Mouse (Mus musculus): Measurements from ENCODE around the gene Psmd13.

Gene Psmd13

GRCm38 (mm10) chr7:140907697-140908096, 25.9 kb downstream of the Psmd13 start:
- DNase-seq (ENCODE audit: low spot score): no peak

- DNase-seq (ENCODE audit: low spot score): no peak
These were observed 26.4 kb downstream of the Psmd13 start for GRCm38 (mm10) chr7:140908181-140908580.

GRCm38 (mm10) chr7:140908634-140909107, 26.9 kb downstream of the Psmd13 start:
- no peak for DNase-seq (ENCODE audit: low spot score)

GRCm38 (mm10) chr7:140912293-140912692, 30.5 kb downstream of the Psmd13 start:
- no peak for DNase-seq (ENCODE audit: low spot score)

DNA sequence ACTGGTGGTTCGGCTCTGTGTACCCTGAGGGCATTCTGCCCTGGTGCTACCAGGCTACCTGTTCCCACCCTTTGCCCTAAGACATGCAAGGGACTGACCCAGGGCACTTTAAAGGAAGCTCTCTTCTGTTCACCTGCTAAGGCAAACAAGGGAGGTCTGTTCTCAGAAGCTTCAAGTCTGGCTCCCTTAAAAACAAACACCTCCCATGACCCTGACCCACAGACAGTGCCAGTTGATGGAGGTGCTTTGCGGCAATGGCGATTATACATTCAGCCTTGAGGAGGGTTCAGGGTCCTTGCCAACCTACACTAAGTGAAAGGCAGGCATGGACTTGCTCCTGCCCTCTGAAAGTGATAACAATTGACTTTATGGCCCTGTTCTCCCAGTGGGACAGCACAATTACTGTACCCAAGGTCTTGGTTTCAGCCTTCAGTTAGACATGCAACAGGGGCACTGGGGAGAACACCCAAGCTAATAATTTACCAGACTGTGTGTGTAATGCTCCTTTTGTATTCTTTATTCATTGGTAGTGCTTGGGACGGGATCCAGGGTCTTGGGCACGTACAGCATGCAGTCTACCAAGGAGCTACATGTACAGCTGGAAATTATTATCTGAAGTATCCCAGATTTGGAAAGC, 31.2 kb downstream of the Psmd13 start:
- no peak for DNase-seq (ENCODE audit: low spot score)

- no peak for DNase-seq (ENCODE audit: low spot score)
These were observed 32.4 kb downstream of the Psmd13 start for GRCm38 (mm10) chr7:140914031-140914690.

DNA sequence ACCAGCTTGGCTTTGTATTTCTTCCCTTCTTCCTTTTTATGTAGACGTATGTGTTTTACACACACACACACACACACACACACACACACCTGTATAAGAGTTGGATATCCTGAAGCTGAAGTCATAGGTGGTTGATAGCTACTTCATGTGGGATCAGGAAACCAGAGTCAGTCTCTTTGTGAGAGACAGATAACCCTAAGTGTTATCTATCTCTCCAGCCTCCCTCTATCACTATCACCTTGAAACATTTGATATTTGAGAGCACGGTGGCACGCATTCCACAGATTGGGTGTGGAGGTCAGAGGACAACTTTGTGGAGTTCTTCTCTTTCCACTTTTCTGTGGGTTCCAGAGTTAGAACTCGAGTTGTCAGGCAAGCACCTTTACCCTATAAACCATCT, 38.1 kb downstream of the Psmd13 start:
- DNase-seq (ENCODE audit: low spot score): no peak

GRCm38 (mm10) chr7:140920418-140921029, 38.8 kb downstream of the Psmd13 start, which contains the start of gene Nlrp6:
Gene Nlrp6, plus strand, starts transcription at chr7:140920902.
- no peak for DNase-seq (ENCODE audit: low spot score)

GRCm38 (mm10) chr7:140921225-140921975, 39.6 kb downstream of the Psmd13 start:
- no peak for DNase-seq (ENCODE audit: low spot score)

DNA sequence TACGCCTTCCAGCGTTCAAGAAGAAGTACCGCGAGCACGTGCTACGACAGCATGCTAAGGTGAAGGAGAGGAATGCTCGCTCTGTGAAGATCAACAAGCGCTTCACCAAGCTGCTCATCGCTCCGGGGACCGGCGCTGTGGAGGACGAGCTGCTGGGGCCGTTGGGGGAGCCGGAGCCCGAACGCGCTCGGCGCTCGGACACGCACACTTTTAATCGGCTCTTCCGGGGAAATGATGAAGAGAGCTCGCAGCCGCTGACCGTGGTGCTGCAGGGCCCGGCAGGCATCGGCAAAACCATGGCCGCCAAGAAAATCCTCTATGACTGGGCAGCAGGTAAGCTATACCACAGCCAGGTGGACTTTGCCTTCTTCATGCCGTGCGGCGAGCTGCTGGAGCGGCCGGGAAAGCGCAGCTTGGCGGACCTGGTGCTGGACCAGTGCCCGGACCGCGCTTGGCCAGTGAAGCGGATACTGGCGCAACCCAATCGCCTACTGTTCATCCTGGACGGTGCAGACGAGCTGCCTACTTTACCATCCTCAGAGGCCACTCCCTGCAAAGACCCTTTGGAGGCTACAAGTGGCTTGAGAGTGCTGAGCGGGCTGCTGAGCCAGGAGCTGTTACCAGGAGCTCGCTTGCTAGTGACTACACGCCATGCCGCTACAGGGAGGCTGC, 40.8 kb downstream of the Psmd13 start:
- no peak for DNase-seq (ENCODE audit: low spot score)

DNA sequence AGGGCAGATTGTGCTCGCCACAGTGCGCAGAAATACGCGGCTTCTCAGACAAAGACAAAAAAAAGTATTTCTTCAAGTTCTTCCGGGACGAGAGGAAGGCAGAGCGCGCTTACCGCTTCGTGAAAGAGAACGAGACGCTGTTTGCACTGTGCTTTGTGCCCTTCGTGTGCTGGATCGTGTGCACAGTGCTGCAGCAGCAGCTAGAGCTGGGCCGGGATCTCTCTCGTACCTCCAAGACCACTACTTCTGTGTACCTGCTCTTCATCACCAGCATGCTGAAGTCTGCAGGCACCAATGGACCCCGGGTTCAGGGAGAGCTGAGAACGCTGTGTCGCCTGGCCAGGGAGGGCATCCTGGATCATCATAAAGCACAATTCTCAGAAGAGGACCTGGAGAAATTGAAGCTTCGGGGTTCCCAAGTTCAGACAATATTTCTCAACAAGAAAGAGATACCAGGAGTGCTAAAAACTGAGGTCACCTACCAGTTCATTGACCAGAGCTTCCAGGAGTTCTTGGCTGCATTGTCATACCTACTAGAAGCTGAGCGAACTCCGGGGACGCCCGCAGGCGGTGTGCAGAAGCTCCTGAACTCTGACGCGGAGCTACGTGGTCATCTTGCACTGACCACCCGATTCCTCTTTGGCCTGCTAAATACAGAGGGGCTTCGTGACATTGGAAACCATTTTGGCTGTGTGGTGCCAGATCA, 41.5 kb downstream of the Psmd13 start:
- no peak for DNase-seq (ENCODE audit: low spot score)

DNA sequence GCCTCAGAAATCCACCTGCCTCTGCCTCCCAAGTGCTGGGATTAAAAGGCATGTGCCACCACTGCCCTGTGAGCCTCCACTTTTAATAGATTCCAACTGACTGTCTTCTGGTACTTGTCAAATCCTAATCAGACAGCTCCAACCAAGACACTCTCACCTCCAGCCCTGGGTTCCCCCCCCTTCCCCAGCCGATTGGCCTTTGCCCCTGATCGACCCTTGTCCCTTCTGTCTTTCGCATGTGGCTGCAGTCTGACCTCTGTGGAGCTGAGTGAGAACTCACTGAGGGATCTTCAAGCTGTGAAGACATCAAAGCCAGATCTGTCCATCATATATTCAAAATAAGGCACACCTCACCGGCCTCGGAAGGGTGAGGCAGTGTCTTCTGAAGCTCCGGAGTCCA, 45.4 kb downstream of the Psmd13 start:
- DNase-seq (ENCODE audit: low spot score): no peak

- no peak for DNase-seq (ENCODE audit: low spot score)
These were observed 56.7 kb downstream of the Psmd13 start for GRCm38 (mm10) chr7:140938436-140938835.

GRCm38 (mm10) chr7:140938896-140939295, 57.1 kb downstream of the Psmd13 start:
- no peak for DNase-seq (ENCODE audit: low spot score)

GRCm38 (mm10) chr7:140939669-140940171, 58.0 kb downstream of the Psmd13 start:
- no peak for DNase-seq (ENCODE audit: low spot score)

DNA sequence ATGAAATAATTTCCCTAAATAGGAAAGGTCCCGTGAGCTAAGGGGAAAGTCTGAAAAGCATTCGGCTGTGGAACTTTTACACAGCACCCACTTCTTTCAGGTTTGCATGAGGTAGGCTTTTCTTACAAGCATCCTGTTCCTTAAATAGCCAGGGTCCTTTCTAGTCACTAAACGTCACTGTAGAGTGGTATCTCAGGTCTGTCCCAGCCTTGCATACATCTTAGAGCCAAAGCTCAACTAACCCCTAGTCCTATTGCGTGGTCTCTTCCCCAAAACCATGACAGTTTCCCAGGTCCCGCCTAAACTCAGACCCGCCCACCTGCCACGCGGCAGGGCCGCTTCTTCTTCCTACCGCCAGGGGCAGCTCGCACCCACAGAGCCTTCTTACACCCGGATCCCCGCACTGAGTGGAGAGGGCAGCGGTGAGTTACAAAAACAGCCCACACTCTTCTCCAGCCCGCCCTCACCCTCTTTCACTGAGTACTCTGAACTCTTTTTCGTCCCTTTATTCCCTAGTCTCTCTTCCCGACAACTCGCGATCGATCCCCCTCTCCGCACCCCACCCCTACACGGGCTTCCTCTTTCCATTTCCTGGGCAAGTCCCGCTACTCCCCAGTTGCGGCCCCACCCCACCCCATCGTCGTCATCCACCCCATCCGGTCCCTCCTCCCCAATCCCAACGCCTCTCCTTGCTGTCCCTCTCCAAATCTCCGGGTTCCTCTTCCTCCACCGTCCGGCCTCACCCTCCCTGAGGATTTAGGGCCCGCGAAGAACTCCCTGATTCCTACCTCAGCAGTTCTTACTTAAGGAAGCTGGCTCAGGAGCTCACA, 59.7 kb downstream of the Psmd13 start, which contains the start of gene Pgghg:
TSS of gene Pgghg (plus strand) at position 170 of the 830 bp plus-strand sequence.
- DNase-seq (ENCODE audit: low spot score): peak; percentile 62

DNA sequence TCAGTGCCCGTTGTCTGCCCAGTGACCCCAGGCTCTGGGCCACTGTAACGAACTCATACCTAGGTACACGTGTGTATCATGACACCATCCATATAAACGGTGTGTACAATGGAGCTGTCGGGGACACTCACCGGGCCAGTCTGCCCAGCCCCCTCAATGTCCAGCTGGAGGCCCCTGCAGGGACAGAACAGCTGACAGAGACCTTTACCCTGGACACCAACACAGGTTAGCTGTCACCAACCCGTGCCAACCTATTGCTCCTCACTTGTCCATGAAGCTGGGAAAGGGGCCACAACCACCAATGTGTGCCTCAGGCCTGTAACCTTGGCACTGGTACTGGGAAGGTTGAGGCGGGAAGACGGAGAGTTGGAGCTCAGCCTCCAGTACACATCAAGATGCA, 60.6 kb downstream of the Psmd13 start:
- DNase-seq (ENCODE audit: low spot score): no peak

DNA sequence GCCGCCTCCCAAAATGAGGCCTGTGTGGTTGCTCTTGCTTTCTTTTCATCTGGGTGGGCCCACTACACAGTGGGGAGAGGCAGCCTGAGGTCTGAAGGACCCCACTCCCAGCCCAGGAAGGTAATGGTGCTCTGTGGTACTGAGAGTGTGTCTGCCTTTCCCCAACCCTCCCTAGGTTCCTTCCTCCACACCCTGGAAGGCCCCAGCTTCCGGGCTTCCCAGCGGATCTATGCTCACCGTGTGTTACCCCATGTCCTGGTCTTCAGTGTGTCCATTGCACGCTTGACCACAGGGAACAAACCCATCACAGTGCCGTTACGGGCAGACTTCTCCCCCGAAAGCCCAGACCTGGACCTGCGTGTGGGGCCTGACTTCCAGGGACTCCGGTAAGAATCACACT, 61.0 kb downstream of the Psmd13 start:
- DNase-seq (ENCODE audit: low spot score): no peak

GRCm38 (mm10) chr7:140943356-140943755, 61.6 kb downstream of the Psmd13 start:
- DNase-seq (ENCODE audit: low spot score): no peak

DNA sequence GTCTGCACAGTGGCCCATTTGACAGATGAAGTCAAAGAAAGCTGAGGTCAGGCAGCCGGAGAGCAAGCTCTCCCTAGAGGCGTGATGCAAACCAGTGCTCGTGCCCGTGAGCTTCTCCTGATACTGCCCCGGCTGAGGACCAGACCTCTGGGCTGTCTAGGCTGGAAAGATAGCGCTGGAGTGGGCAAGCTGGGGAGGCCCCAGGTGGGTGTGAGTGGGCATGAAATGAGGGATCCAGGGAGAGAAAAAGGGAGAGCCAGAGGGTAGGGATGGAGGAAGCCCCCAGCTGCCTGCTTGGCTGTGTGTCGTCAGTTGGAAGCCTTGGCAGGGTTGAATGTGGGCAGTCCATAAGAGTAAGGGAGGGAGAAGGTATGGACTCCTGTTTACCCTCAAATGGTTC, 62.5 kb downstream of the Psmd13 start:
- no peak for DNase-seq (ENCODE audit: low spot score)
